Mouse (Mus musculus) MEL (cell line): ENCODE data around the gene Pde1a. TPM values are rescaled to one million over a fixed set of nuclear protein-coding genes. Genes with fewer than 3 reads are reported as not detected.
A peak's percentile ranks its signal among the peaks of the same experiment; 100 is the strongest.

ENCODE experiments used
- DNase-seq: peaks from one replicate; pipeline ENCODE4 v3.0.0; 2011; ENCODE audit warnings: low read depth, low spot score
- H3K27ac ChIP-seq: 2 replicates; pipeline ENCODE4 v1.5.1; 2012; ENCODE audit warnings: low read depth, mild to moderate bottlenecking, control low read depth, low read length, moderate library complexity; ENCODE audit not compliant: control insufficient read depth
- H3K27me3 ChIP-seq, 2 experiments: fragments of 150-350 bp in 1 of 2; sonication (generic) in 1 of 2; 2 replicates each; pipeline ENCODE4 v1.6.1; 2012; ENCODE audit warnings: low read length in 2 of 2, mild to moderate bottlenecking in 2 of 2, improper control_type of control experiment in 1 of 2, moderate library complexity in 1 of 2; ENCODE audit not compliant: insufficient read depth in 2 of 2, control insufficient read depth in 1 of 2
- H3K36me3 ChIP-seq, 2 experiments: 2 replicates each; pipeline ENCODE4 v1.6.1; 2012 to 2014; ENCODE audit warnings: low read length in 2 of 2, improper control_type of control experiment in 1 of 2, inconsistent platforms in 1 of 2, mild to moderate bottlenecking in 1 of 2; ENCODE audit not compliant: insufficient read depth in 2 of 2, control insufficient read depth in 1 of 2
- H3K4me1 ChIP-seq, 2 experiments: fragments of 150-350 bp in 1 of 2; sonication (generic) in 1 of 2; 2 replicates each; pipeline ENCODE4 v1.6.1; 2012; ENCODE audit warnings: low read length in 2 of 2, improper control_type of control experiment in 1 of 2, mild to moderate bottlenecking in 1 of 2; ENCODE audit not compliant: insufficient read depth in 2 of 2, control insufficient read depth in 1 of 2
- H3K4me3 ChIP-seq, 2 experiments: fragments of 150-350 bp in 1 of 2; sonication (generic) in 1 of 2; 2 replicates each; pipeline ENCODE4 v1.5.1; 2012; ENCODE audit warnings: low read depth in 2 of 2, low read length in 2 of 2, mild to moderate bottlenecking in 2 of 2, moderate library complexity in 2 of 2, control low read depth in 1 of 2, improper control_type of control experiment in 1 of 2; ENCODE audit not compliant: control insufficient read depth in 1 of 2, insufficient read depth in 1 of 2
- H3K79me2 ChIP-seq: 2 replicates; pipeline ENCODE4 v1.6.1; 2012; ENCODE audit warnings: mild to moderate bottlenecking, low read length, moderate library complexity; ENCODE audit not compliant: control insufficient read depth, poor library complexity, insufficient read depth
- H3K9ac ChIP-seq: 2 replicates; pipeline ENCODE4 v1.6.1; 2012; ENCODE audit warnings: low read depth, mild to moderate bottlenecking, control low read depth, low read length, moderate library complexity; ENCODE audit not compliant: control insufficient read depth, poor library complexity, severe bottlenecking
- H3K9me3 ChIP-seq: fragments of 150-350 bp; sonication (generic); replicated peaks from 2 replicates; pipeline ENCODE4 v1.6.1; 2012; ENCODE audit warnings: mild to moderate bottlenecking, low read length, improper control_type of control experiment, moderate library complexity; ENCODE audit not compliant: insufficient read depth
- CHD1 ChIP-seq: IDR thresholded peaks from 2 replicates; pipeline ENCODE4 v1.6.1; 2012; ENCODE audit warnings: low read depth, mild to moderate bottlenecking, inconsistent platforms, low read length, improper control_type of control experiment
- CHD2 ChIP-seq: IDR thresholded peaks from 2 replicates; pipeline ENCODE4 v1.6.1; 2011; ENCODE audit warnings: low read length, improper control_type of control experiment
- CTCF ChIP-seq, 3 experiments: IDR thresholded peaks in 2 of 3; conservative IDR thresholded peaks in 1 of 3; 2 replicates each; pipeline ENCODE4 v1.5.1; 2011 to 2012; ENCODE audit warnings: low read length in 3 of 3, low read depth in 2 of 3, mild to moderate bottlenecking in 2 of 3, improper control_type of control experiment in 1 of 3, inconsistent platforms in 1 of 3, mixed read lengths in 1 of 3, moderate library complexity in 1 of 3; ENCODE audit not compliant: control insufficient read depth in 1 of 3, insufficient read depth in 1 of 3, poor library complexity in 1 of 3, severe bottlenecking in 1 of 3
- E2F4 ChIP-seq: IDR thresholded peaks from 2 replicates; pipeline ENCODE4 v1.6.1; 2011; ENCODE audit warnings: low read depth, low read length, improper control_type of control experiment, borderline replicate concordance
- ELF1 ChIP-seq: IDR thresholded peaks from 2 replicates; pipeline ENCODE4 v1.6.1; 2014; ENCODE audit warnings: low read depth, mild to moderate bottlenecking, inconsistent platforms, low read length, improper control_type of control experiment, moderate library complexity
- EP300 ChIP-seq, 2 experiments: IDR thresholded peaks; 2 replicates each; pipeline ENCODE4 v1.6.1; 2011; ENCODE audit warnings: improper control_type of control experiment in 2 of 2, low read length in 2 of 2, low read depth in 1 of 2, mild to moderate bottlenecking in 1 of 2
- ETS1 ChIP-seq: IDR thresholded peaks from 2 replicates; pipeline ENCODE4 v1.6.1; 2012; ENCODE audit warnings: low read depth, mild to moderate bottlenecking, inconsistent platforms, low read length, improper control_type of control experiment, moderate library complexity
- GABPA ChIP-seq: IDR thresholded peaks from 2 replicates; pipeline ENCODE4 v1.6.1; 2012; ENCODE audit warnings: low read depth, mild to moderate bottlenecking, inconsistent platforms, low read length, improper control_type of control experiment, moderate library complexity
- HCFC1 ChIP-seq: IDR thresholded peaks from 2 replicates; pipeline ENCODE4 v1.6.1; 2012; ENCODE audit warnings: low read depth, mild to moderate bottlenecking, inconsistent platforms, low read length, improper control_type of control experiment, moderate library complexity
- JUND ChIP-seq: IDR thresholded peaks from 2 replicates; pipeline ENCODE4 v1.6.1; 2011; ENCODE audit warnings: low read depth, mild to moderate bottlenecking, improper control_type of control experiment, low read length
- KAT2A ChIP-seq: conservative IDR thresholded peaks from 2 replicates; pipeline ENCODE4 v1.6.1; 2012; ENCODE audit warnings: low read depth, low read length, improper control_type of control experiment, inconsistent platforms
- MAFK ChIP-seq: IDR thresholded peaks from 2 replicates; pipeline ENCODE4 v1.6.1; 2011; ENCODE audit warnings: low read depth, mild to moderate bottlenecking, low read length, improper control_type of control experiment, borderline replicate concordance
- MAX ChIP-seq: IDR thresholded peaks from 2 replicates; pipeline ENCODE4 v1.6.1; 2011; ENCODE audit warnings: low read length, improper control_type of control experiment
- MXI1 ChIP-seq: IDR thresholded peaks from 2 replicates; pipeline ENCODE4 v1.6.1; 2011; ENCODE audit warnings: mild to moderate bottlenecking, low read depth, low read length, improper control_type of control experiment
- MYC ChIP-seq: IDR thresholded peaks from 2 replicates; pipeline ENCODE4 v1.6.1; 2011; ENCODE audit warnings: low read depth, mild to moderate bottlenecking, low read length, improper control_type of control experiment, moderate library complexity
- NELFE ChIP-seq: IDR thresholded peaks from 2 replicates; pipeline ENCODE4 v1.6.1; 2011; ENCODE audit warnings: low read depth, low read length, improper control_type of control experiment
- NRF1 ChIP-seq: IDR thresholded peaks from 2 replicates; pipeline ENCODE4 v1.6.1; 2014; ENCODE audit warnings: low read depth, mild to moderate bottlenecking, inconsistent platforms, low read length, improper control_type of control experiment, moderate library complexity; ENCODE audit not compliant: poor library complexity, insufficient read depth, severe bottlenecking
- POLR2A ChIP-seq, 2 experiments: IDR thresholded peaks; 2 replicates each; pipeline ENCODE4 v1.6.1; 2011 to 2012; ENCODE audit warnings: low read length in 2 of 2, mild to moderate bottlenecking in 2 of 2, control low read depth in 1 of 2, improper control_type of control experiment in 1 of 2, low read depth in 1 of 2, moderate library complexity in 1 of 2; ENCODE audit not compliant: control insufficient read depth in 1 of 2, insufficient read depth in 1 of 2, poor library complexity in 1 of 2
- POLR2AphosphoS2 ChIP-seq: IDR thresholded peaks from 2 replicates; pipeline ENCODE4 v1.6.1; 2011; ENCODE audit warnings: low read length, improper control_type of control experiment
- POLR2AphosphoS5 ChIP-seq: IDR thresholded peaks from 2 replicates; pipeline ENCODE4 v1.6.1; 2012; ENCODE audit warnings: low read depth, borderline replicate concordance, mild to moderate bottlenecking, inconsistent platforms, low read length, moderate library complexity, mixed read lengths
- SIN3A ChIP-seq: IDR thresholded peaks from 2 replicates; pipeline ENCODE4 v1.6.1; 2012; ENCODE audit warnings: low read length, improper control_type of control experiment, inconsistent platforms
- ZC3H11A ChIP-seq: IDR thresholded peaks from 2 replicates; pipeline ENCODE4 v1.6.1; 2012; ENCODE audit warnings: low read depth, mild to moderate bottlenecking, inconsistent platforms, low read length, improper control_type of control experiment
- ZKSCAN1 ChIP-seq: IDR thresholded peaks from 2 replicates; pipeline ENCODE4 v1.6.1; 2012; ENCODE audit warnings: low read depth, mild to moderate bottlenecking, inconsistent platforms, low read length, improper control_type of control experiment, moderate library complexity
- ZMIZ1 ChIP-seq: IDR thresholded peaks from 2 replicates; pipeline ENCODE4 v1.6.1; 2012; ENCODE audit warnings: low read depth, mild to moderate bottlenecking, inconsistent platforms, low read length, improper control_type of control experiment, moderate library complexity
- polyA plus RNA-seq, 2 experiments: library from polyadenylated mRNA; stranded (reverse) in 1 of 2; unstranded in 1 of 2; fragments of >175 nt in 1 of 2; fragments of >200 nt in 1 of 2; gene quantifications; 2 replicates each; pipeline versions ENCODE4 v1.2.1 to v1.2.4; 2012; ENCODE audit warnings: low replicate concordance in 2 of 2, low read depth in 1 of 2; ENCODE audit not compliant: insufficient read length in 2 of 2, insufficient read depth in 1 of 2, missing spikeins in 1 of 2
- total RNA-seq: library from RNA; depleted of rRNA; stranded (reverse); fragments of 300-350 nt; gene quantifications from 2 replicates; pipeline ENCODE4 v1.2.3, GENCODE M21; 2012

The Pde1a gene
- total and polyA plus RNA-seq, 3 experiments, result not detected

- peak; percentile 8 for DNase-seq
- no peak overlapping the region for H3K27ac ChIP-seq
- H3K4me1 ChIP-seq, result no peaks in the 10 kb centered on the region
- H3K79me2 ChIP-seq, result no peaks in the 10 kb centered on the region
- H3K4me3 ChIP-seq, result no peak overlapping the region
- H3K27me3 ChIP-seq, result no peaks in the 10 kb centered on the region; a peak in 1 of 4 replicates
- H3K9me3 ChIP-seq, result no peaks in the 10 kb centered on the region
- H3K36me3 ChIP-seq, result no peaks in the 10 kb centered on the region
- H3K9ac ChIP-seq, result no peak overlapping the region
- TF ChIP-seq ETS1 (no peak), ZC3H11A (no peak), ZMIZ1 (no peak), SIN3A (no peak), NELFE (no peak), CHD2 (no peak), EP300 (IDR thresholded peaks at IDR 0.05; ENCODE audit: low read depth in 1 of 2, low read length in 2 of 2) (no peak), MAFK (no peak), GABPA (no peak)
- TF ChIP-seq, all 39 proteins: peak for 0
Measured at GRCm38 (mm10) chr2:79983222-79983632, 146.0 kb downstream of the Pde1a start.

- no peaks in the 10 kb centered on the region for H3K9me3 ChIP-seq
- no peaks in the 10 kb centered on the region for H3K36me3 ChIP-seq
- H3K4me3 ChIP-seq, result no peak overlapping the region
- DNase-seq, result no peak
- no peaks in the 10 kb centered on the region; a peak in 1 of 4 replicates for H3K27me3 ChIP-seq
- H3K9ac ChIP-seq, result no peak overlapping the region
- no peaks in the 10 kb centered on the region for H3K4me1 ChIP-seq
- no peak overlapping the region for H3K27ac ChIP-seq
- TF ChIP-seq ZC3H11A (no peak), POLR2AphosphoS2 (no peak), E2F4 (no peak), MXI1 (no peak), POLR2A (IDR thresholded peaks at IDR 0.05; ENCODE audit: control insufficient read depth in 1 of 2, insufficient read depth in 1 of 2, low read depth in 1 of 2, low read length in 2 of 2, poor library complexity in 1 of 2) (no peak)
- no peaks in the 10 kb centered on the region for H3K79me2 ChIP-seq
Measured at GRCm38 (mm10) chr2:79981781-79982180, 147.5 kb downstream of the Pde1a start.

GRCm38 (mm10) chr2:79978992-79979391 is 150.3 kb downstream of the Pde1a start:
- H3K36me3 ChIP-seq, result no peaks in the 10 kb centered on the region
- no peak overlapping the region for H3K9ac ChIP-seq
- no peak overlapping the region for H3K4me3 ChIP-seq
- no peak for DNase-seq
- H3K9me3 ChIP-seq, result no peaks in the 10 kb centered on the region
- no peaks in the 10 kb centered on the region for H3K4me1 ChIP-seq
- H3K79me2 ChIP-seq, result no peaks in the 10 kb centered on the region
- no peaks in the 10 kb centered on the region; a peak in 1 of 4 replicates for H3K27me3 ChIP-seq
- no peak overlapping the region for H3K27ac ChIP-seq
- TF ChIP-seq ZC3H11A, result no peak
- TF ChIP-seq MAX, result no peak
- TF ChIP-seq CHD1, result no peak
- TF ChIP-seq CHD2, result no peak
- TF ChIP-seq ZKSCAN1, result no peak
- no peak for TF ChIP-seq SIN3A
- no peak for TF ChIP-seq KAT2A
- no peak for TF ChIP-seq POLR2AphosphoS5
- TF ChIP-seq NRF1, result no peak
- no peak for TF ChIP-seq JUND
- no peak for TF ChIP-seq NELFE
- no peak for TF ChIP-seq HCFC1
- TF ChIP-seq MYC, result no peak
- TF ChIP-seq ELF1, result no peak
- TF ChIP-seq CTCF (IDR thresholded peaks at IDR 0.05 in 2 of 3, conservative IDR thresholded peaks at IDR 0.05 in 1 of 3; ENCODE audit: control insufficient read depth in 1 of 3, insufficient read depth in 1 of 3, low read depth in 2 of 3, low read length in 3 of 3, poor library complexity in 1 of 3, severe bottlenecking in 1 of 3), result no peak
- TF ChIP-seq, all 39 proteins: peak for 0
